Mouse (Mus musculus) small intestine, adult 2 months (tissue): ENCODE results near the gene Il17d.

ENCODE experiments used
- CTCF ChIP-seq: fragments of 200-500 bp; IDR thresholded peaks from 2 replicates; pipeline ENCODE4 v1.5.1; 2012; ENCODE audit warnings: low read depth, mild to moderate bottlenecking, control low read depth, inconsistent platforms, low read length, moderate library complexity, mixed read lengths; ENCODE audit not compliant: insufficient replicate concordance, insufficient read length; ENCODE audit errors: extremely low read depth
- POLR2A ChIP-seq: fragments of 200-500 bp; IDR thresholded peaks from 2 replicates; pipeline ENCODE4 v1.6.1; 2012; ENCODE audit warnings: low read depth, mild to moderate bottlenecking, control low read depth, inconsistent platforms, low read length, moderate library complexity

- TF ChIP-seq CTCF, result no peak
- no peak for TF ChIP-seq POLR2A
Observed at GRCm38 (mm10) chr14:57545526-57545925, 20.9 kb downstream of the Il17d start.
